Mouse (Mus musculus): ENCODE results near the gene Tedc2. TPM values are rescaled to one million over a fixed set of nuclear protein-coding genes. Genes with fewer than 3 reads are reported as not detected.

The Tedc2 gene
- 1 to 10 TPM; 4.1 to 6.2 TPM for total RNA-seq (2023)

GRCm38 (mm10) chr17:24220435-24221411 is at the start of gene Tedc2:
Tedc2 (minus strand) TSS chr17:24220851.

DNA sequence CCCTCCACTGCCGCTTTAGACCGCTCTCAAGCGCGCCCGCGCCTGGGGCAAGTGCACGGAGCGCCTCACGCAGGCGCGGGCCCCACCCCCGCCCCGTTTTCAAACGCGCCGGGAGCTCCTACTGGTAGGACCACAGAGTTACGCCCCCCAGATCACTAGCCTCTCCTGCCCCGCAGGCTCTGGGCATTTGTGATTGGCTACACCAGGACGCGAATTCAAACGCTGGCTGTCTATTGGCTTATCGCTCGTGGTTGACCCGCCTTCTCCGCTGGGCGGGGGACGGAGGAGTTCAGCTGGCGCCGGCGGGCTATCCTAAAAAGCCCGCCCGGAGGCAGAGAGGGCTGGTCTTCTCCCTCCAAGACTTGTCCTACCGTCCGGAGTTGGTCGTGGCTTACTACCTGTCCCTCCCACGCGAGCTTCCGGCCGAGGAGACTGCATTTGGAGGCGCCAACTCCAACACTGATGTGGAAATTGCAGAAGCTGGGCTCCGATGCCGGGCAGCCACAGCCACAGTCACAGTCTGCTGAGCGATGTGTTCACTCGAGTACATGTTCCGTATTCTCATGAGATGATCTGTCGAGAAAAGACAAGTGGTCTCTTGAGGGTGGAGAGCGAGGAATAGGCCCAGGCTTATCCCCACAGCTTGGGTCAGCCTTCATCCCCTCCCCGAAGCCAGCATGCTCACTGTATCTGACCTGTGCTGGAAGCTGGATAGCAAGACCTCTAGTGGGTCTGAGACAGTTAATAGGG is 30.8 kb upstream of the Tedc2 start, which contains the start of gene Ccnf:
Gene Ccnf, minus strand, starts transcription at position 165 of the 750 bp plus-strand sequence.

GRCm38 (mm10) chr17:24209043-24209915 is 11.4 kb downstream of the Tedc2 start, which contains the start of gene Ntn3:
Ntn3 (minus strand) TSS chr17:24209531.

GRCm38 (mm10) chr17:24205284-24205888 is 15.3 kb downstream of the Tedc2 start, which contains the start of gene Tbc1d24:
Tbc1d24 (minus strand) TSS chr17:24205562.

GRCm38 (mm10) chr17:24169317-24170065 is 51.2 kb downstream of the Tedc2 start, which contains the start of gene Atp6v0c:
Atp6v0c (minus strand) TSS chr17:24169702.

Other genes with a start within 250 kb of the Tedc2 start
- 1 to 10 TPM; 3.1 to 3.4 TPM for gene Prss30, start 240.3 kb downstream of the Tedc2 start, total RNA-seq (2023)
- gene Prss22, start 222.8 kb downstream of the Tedc2 start, total RNA-seq (2023) = not detected
- gene Prss27, start 182.7 kb downstream of the Tedc2 start, total RNA-seq (2023) = not detected
- 10 to 100 TPM; 16.8 to 19.2 TPM for gene Kctd5, start 147.4 kb downstream of the Tedc2 start, total RNA-seq (2023)
- 10 to 100 TPM; 44.5 to 51.8 TPM for gene Pdpk1, start 69.9 kb downstream of the Tedc2 start, total RNA-seq (2023)
- 10 to 100 TPM; 62.8 to 72.6 TPM for gene Amdhd2, start 57.1 kb downstream of the Tedc2 start, total RNA-seq (2023)
- 100 to 1,000 TPM; 462 to 465 TPM for gene Atp6v0c, start 51.1 kb downstream of the Tedc2 start, total RNA-seq (2023)
- 1 to 10 TPM; 5.5 to 6.0 TPM for gene Tbc1d24, start 15.3 kb downstream of the Tedc2 start, total RNA-seq (2023)
- gene Ntn3, start 11.3 kb downstream of the Tedc2 start, total RNA-seq (2023) = under 1 TPM; 0.43 to 0.50 TPM
- gene Ccnf, start 30.6 kb upstream of the Tedc2 start, total RNA-seq (2023) = 10 to 100 TPM; 15.7 to 16.9 TPM
- gene Abca17, start 130.2 kb upstream of the Tedc2 start, total RNA-seq (2023) = under 1 TPM; 0.26 to 0.27 TPM
- gene Abca3, start 131.1 kb upstream of the Tedc2 start, total RNA-seq (2023) = 10 to 100 TPM; 75.4 to 76.2 TPM
- 10 to 100 TPM; 82.6 to 84.4 TPM for gene Rnps1, start 193.7 kb upstream of the Tedc2 start, total RNA-seq (2023)
- 10 to 100 TPM; 20.9 to 22.4 TPM for gene Eci1, start 205.8 kb upstream of the Tedc2 start, total RNA-seq (2023)
- 1 to 10 TPM; 2.4 to 3.3 TPM for gene Dnase1l2, start 222.3 kb upstream of the Tedc2 start, total RNA-seq (2023)
- 10 to 100 TPM; 37.7 to 43.5 TPM for gene E4f1, start 249.5 kb upstream of the Tedc2 start, total RNA-seq (2023)
- gene Pgp, start 249.5 kb upstream of the Tedc2 start, total RNA-seq (2023) = 10 to 100 TPM; 14.8 to 18.7 TPM

Data from monocyte, adult 59 days (primary cell).